Mouse (Mus musculus): Measurements from ENCODE around the gene Hspb7. TPM values are rescaled to one million over a fixed set of nuclear protein-coding genes. Genes with fewer than 3 reads are reported as not detected.

Gene Hspb7
- polyA plus RNA-seq (2012; rRNA removed; ENCODE audit: low replicate concordance), result 2.4 and 24.9 TPM in 2 replicates

GRCm38 (mm10) chr4:141420192-141420829, at the start of gene Hspb7:
Gene Hspb7, plus strand, starts transcription at chr4:141420779.

GRCm38 (mm10) chr4:141398545-141398944, 22.0 kb upstream of the Hspb7 start, which contains the start of gene Clcnka:
Gene Clcnka, minus strand, starts transcription at chr4:141398724.

GRCm38 (mm10) chr4:141415924-141416323, 4.7 kb upstream of the Hspb7 start, which contains the start of gene Clcnkb:
Gene Clcnkb, minus strand, starts transcription at chr4:141416014.

GRCm38 (mm10) chr4:141435974-141436373, 15.4 kb downstream of the Hspb7 start, which contains the start of gene Srarp:
Gene Srarp, minus strand, starts transcription at chr4:141436105.

GRCm38 (mm10) chr4:141444451-141445327, 24.1 kb downstream of the Hspb7 start, which contains the start of gene Zbtb17:
Gene Zbtb17, plus strand, starts transcription at chr4:141444654.

Other genes starting within 250 kb of the Hspb7 start
- gene Rsg1, start 206.8 kb upstream of the Hspb7 start, polyA plus RNA-seq (2012; rRNA removed; ENCODE audit: low replicate concordance), result 1.8 and 4.3 TPM in 2 replicates
- gene Arhgef19, start 181.3 kb upstream of the Hspb7 start, polyA plus RNA-seq (2012; rRNA removed; ENCODE audit: low replicate concordance), result 1.2 and 13.0 TPM in 2 replicates
- 11.6 and 12.9 TPM in 2 replicates for gene Epha2, start 119.5 kb upstream of the Hspb7 start, polyA plus RNA-seq (2012; rRNA removed; ENCODE audit: low replicate concordance)
- gene Fam131c, start 52.6 kb upstream of the Hspb7 start, polyA plus RNA-seq (2012; rRNA removed; ENCODE audit: low replicate concordance), result 0.69 TPM in 1 of 2 replicates, not detected in the other
- 0.09 TPM in 1 of 2 replicates, not detected in the other for gene Clcnka, start 22.1 kb upstream of the Hspb7 start, polyA plus RNA-seq (2012; rRNA removed; ENCODE audit: low replicate concordance)
- 0.08 TPM in 1 of 2 replicates, not detected in the other for gene Clcnkb, start 4.8 kb upstream of the Hspb7 start, polyA plus RNA-seq (2012; rRNA removed; ENCODE audit: low replicate concordance)
- gene Srarp, start 15.3 kb downstream of the Hspb7 start, polyA plus RNA-seq (2012; rRNA removed; ENCODE audit: low replicate concordance), result 0.13 and 3.3 TPM in 2 replicates
- 21.7 and 37.9 TPM in 2 replicates for gene Zbtb17, start 23.9 kb downstream of the Hspb7 start, polyA plus RNA-seq (2012; rRNA removed; ENCODE audit: low replicate concordance)
- 8.9 and 13.8 TPM in 2 replicates for gene Spen, start 117.8 kb downstream of the Hspb7 start, polyA plus RNA-seq (2012; rRNA removed; ENCODE audit: low replicate concordance)
- gene Fblim1, start 185.3 kb downstream of the Hspb7 start, polyA plus RNA-seq (2012; rRNA removed; ENCODE audit: low replicate concordance), result 20.7 and 65.4 TPM in 2 replicates
- 0.46 and 0.86 TPM in 2 replicates for gene Tmem82, start 197.9 kb downstream of the Hspb7 start, polyA plus RNA-seq (2012; rRNA removed; ENCODE audit: low replicate concordance)
- 1.8 and 3.0 TPM in 2 replicates for gene Slc25a34, start 203.0 kb downstream of the Hspb7 start, polyA plus RNA-seq (2012; rRNA removed; ENCODE audit: low replicate concordance)
- gene Plekhm2, start 244.1 kb downstream of the Hspb7 start, polyA plus RNA-seq (2012; rRNA removed; ENCODE audit: low replicate concordance), result 41.7 and 65.7 TPM in 2 replicates